Mouse (Mus musculus) hindbrain, embryonic 13.5 days (tissue): Measurements from ENCODE around the gene Ppp1r1b. TPM values are rescaled to one million over a fixed set of nuclear protein-coding genes. Genes with fewer than 3 reads are reported as not detected.
A peak's percentile ranks its signal among the peaks of the same experiment; 100 is the strongest.

Experiments
- ATAC-seq: fragments of 200-750 bp; cut with Nextera tagmentation; 2 replicates; pipeline ENCODE4 v1.8.0; 2017; ENCODE audit warnings: moderate TSS enrichment; ENCODE audit not compliant: low FRiP score
- H3K27ac ChIP-seq: fragments of 300-500 bp; sonication (generic); 2 replicates; pipeline ENCODE4 v1.5.1; 2015; ENCODE audit warnings: inconsistent platforms, mild to moderate bottlenecking, moderate library complexity
- H3K27me3 ChIP-seq: fragments of 300-500 bp; sonication (generic); 2 replicates; pipeline ENCODE4 v1.6.1; 2015; ENCODE audit warnings: mild to moderate bottlenecking, inconsistent platforms
- H3K36me3 ChIP-seq: fragments of 300-500 bp; sonication (generic); 2 replicates; pipeline ENCODE4 v1.6.1; 2015; ENCODE audit warnings: mild to moderate bottlenecking, inconsistent platforms
- H3K4me1 ChIP-seq: fragments of 300-500 bp; sonication (generic); replicated peaks from 2 replicates; pipeline ENCODE4 v1.6.1; 2015; ENCODE audit warnings: inconsistent platforms
- H3K4me2 ChIP-seq: fragments of 300-500 bp; sonication (generic); 2 replicates; pipeline ENCODE4 v1.6.1; 2015; ENCODE audit warnings: inconsistent platforms, mild to moderate bottlenecking, moderate library complexity
- H3K4me3 ChIP-seq: fragments of 300-500 bp; sonication (generic); 2 replicates; pipeline ENCODE4 v1.5.1; 2015; ENCODE audit warnings: mild to moderate bottlenecking, inconsistent platforms
- H3K9ac ChIP-seq: fragments of 300-500 bp; sonication (generic); 2 replicates; pipeline ENCODE4 v1.6.1; 2015; ENCODE audit warnings: mild to moderate bottlenecking, inconsistent platforms
- H3K9me3 ChIP-seq: fragments of 300-500 bp; sonication (generic); 2 replicates; pipeline ENCODE4 v1.6.1; 2016; ENCODE audit warnings: inconsistent platforms
- WGBS: fragments of 180-500 bp; shearing (Covaris S2); methylation state at CpG from one replicate; pipeline ENCODE4 v1.1.7; 2015; 5-methylcytosine and 5-hydroxymethylcytosine counted together
- polyA plus RNA-seq: library from polyadenylated mRNA; unstranded; fragments of >200 nt; fragmentation: Nextera tagmentation; extraction: Ambion mirVana; gene quantifications from 2 replicates; pipeline ENCODE4 v1.2.1, GENCODE M21; 2015

Ppp1r1b gene
- 1.1 and 2.4 TPM in 2 replicates for polyA plus RNA-seq

DNA sequence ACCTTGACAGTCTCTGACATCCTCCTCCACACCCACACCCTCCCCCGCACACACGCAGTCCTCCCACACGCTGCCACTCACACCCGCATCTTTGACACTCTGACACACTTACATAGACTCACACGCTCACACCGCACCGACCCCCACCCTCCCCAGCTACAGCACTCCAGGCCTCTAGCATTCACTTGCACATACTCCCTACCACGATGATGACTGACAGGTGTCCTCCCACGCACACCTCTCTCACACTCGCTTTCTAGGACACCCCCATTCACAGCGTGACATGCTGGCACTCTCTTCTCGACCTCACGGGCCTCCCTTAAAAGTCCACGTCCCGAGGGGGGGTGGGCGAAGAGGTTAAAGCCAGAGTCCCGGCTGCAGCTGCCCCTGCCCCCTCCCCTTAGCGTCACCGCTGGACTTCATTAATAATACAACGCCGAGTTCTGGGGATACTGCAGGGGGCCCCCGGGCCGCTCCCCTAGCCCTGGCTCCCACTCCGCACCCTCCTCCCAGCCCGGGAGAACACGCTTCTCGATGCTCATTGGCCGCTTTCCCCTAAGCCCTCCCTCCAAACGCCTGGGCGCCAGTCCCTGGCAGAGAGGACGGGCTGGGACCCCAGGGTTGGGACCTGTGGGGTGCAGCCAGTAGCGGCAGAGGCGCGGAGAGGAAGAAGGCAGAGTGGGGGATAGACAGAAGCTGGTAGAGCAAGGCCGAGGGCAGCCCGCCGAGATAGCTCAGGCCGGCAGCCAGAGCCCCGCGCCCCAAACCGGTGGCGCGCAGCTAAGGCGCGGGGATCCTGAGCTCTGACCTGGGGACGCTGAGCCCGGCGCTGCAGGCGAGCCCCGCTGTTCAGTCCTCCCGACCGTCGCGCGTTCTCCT is at the start of gene Ppp1r1b:
Gene Ppp1r1b (plus strand): TSS at position 322 of the 879 bp plus-strand sequence.
- Histone ChIP-seq H3K9me3 (no peaks in the 10 kb centered on the region), H3K4me1 (peaks cover 23% of the 10 kb centered on the region), H3K27ac (no peak within 1 kb of the TSS), H3K36me3 (no peaks in the 10 kb centered on the region), H3K9ac (peak within 1 kb of the TSS; percentile 70), H3K4me3 (peak within 1 kb of the TSS; percentile 51), H3K4me2 (peak within 1 kb of the TSS; percentile 92), H3K27me3 (peaks cover 94% of the 10 kb centered on the region)
- under 1% methylated on average over 54 of the region's 55 CpGs for WGBS
- peak; percentile 72 for ATAC-seq

DNA sequence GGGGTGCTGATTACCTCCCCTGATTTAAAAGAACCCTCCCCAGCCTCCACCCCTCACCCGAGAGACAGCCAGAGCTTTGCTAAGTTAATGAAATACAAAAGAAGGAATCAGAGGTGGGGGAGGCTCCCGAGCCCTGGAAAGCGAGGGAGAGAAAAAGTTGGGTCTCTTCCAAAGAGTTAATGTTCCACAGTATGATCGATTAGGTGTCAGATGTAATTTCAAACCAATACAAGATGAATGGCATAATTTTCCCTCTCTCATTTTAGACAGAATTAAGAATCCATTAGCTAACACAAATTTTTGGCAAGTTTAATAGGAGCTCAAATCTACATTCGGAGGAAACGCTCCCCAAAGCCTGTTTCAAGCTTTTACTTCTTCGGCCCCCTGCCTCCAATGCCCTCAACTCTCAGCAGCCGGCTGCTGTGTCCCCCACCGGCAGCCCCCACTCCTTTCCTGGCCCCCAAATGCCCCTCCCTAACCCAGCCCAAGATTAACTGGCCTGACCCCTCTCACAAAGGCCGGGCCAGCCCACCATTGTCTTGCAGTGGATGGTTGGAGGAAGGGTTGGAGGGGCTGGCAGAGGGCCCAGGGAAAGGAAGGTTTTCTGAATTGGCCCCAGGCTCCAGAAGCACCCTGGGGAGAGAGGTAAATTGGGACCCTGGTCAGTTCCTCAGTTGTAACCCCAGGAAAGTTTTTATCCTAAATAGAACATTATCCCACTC is 49.6 kb upstream of the Ppp1r1b start:
- peak overlapping the region; percentile 67 for H3K27ac ChIP-seq
- peaks cover 30% of the 10 kb centered on the region for H3K27me3 ChIP-seq
- H3K36me3 ChIP-seq: no peaks in the 10 kb centered on the region
- no peak overlapping the region for H3K9ac ChIP-seq
- no peaks in the 10 kb centered on the region for H3K9me3 ChIP-seq
- no peak for ATAC-seq
- H3K4me2 ChIP-seq: peak overlapping the region; percentile 33
- peaks cover 51% of the 10 kb centered on the region for H3K4me1 ChIP-seq
- H3K4me3 ChIP-seq: no peak overlapping the region
- 7% methylated on average over 10 of the region's 10 CpGs for WGBS

DNA sequence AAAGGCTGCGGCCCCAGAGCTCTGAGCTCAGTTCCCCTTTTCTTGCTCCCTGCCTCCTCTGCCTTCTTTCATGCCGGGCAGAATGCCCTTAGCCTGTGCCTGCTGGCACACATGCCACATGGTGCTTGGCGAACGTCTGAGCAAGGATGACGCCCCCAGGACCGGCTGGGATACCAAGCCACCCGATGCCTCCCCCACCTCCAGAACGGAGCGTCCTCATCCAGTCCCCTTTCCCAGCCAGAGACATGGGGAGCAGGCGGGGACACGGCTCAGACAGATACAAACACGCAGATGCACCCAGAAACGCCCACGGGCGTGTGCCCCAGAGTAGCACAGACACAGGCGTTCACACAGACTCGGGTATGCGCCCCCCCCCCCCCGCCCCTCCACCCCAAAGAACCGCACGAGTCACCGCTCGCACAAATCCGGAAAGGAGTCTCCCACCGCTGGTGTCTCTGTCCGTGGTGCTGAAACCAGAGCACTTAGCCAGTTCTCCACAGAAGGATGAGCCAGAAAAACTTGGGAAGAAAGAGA is 34.3 kb upstream of the Ppp1r1b start:
- peak overlapping the region; percentile 23; the same call in 1 of the 2 replicates for H3K4me2 ChIP-seq
- no peaks in the 10 kb centered on the region for H3K36me3 ChIP-seq
- H3K4me1 ChIP-seq: peaks cover 25% of the 10 kb centered on the region
- no peak for ATAC-seq
- no peak overlapping the region for H3K4me3 ChIP-seq
- WGBS: 2% methylated on average over 21 of the region's 26 CpGs
- no peak overlapping the region for H3K27ac ChIP-seq
- no peaks in the 10 kb centered on the region for H3K9me3 ChIP-seq
- H3K27me3 ChIP-seq: peaks cover 93% of the 10 kb centered on the region
- H3K9ac ChIP-seq: 0 out of 2 replicates have a peak overlapping the region, but pooled peaks have one; percentile 24

DNA sequence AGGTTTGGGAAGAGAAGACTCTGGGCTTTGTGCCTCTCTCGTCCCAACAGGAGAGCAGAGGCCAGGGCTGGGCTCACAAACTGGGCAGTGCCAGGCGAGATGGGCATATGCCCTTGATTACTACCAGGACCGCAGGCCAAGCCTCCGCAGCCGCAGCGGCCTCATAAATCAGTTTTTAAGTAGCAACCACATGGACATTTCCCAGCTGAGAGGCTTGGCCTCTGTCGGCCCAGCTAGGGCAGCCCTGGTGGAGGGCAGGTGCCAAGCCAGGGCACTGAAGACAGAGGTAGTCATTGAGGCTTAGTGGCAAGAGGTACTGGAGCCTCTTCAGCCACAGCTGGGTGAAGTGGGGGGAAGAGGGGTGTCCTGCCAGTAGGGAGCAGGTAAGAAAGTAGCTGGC is 30.7 kb upstream of the Ppp1r1b start:
- ATAC-seq: 0 out of 2 replicates have a peak, but pooled peaks have one; percentile 60
- Histone ChIP-seq H3K9me3 (no peaks in the 10 kb centered on the region), H3K27me3 (peaks cover 96% of the 10 kb centered on the region), H3K4me3 (no peak overlapping the region), H3K36me3 (no peaks in the 10 kb centered on the region), H3K9ac (no peak overlapping the region), H3K27ac (peak overlapping the region; percentile 72), H3K4me2 (0 out of 2 replicates have a peak overlapping the region, but pooled peaks have one; percentile 2), H3K4me1 (peaks cover 52% of the 10 kb centered on the region)
- WGBS: 2% methylated on average over 7 of the region's 7 CpGs

DNA sequence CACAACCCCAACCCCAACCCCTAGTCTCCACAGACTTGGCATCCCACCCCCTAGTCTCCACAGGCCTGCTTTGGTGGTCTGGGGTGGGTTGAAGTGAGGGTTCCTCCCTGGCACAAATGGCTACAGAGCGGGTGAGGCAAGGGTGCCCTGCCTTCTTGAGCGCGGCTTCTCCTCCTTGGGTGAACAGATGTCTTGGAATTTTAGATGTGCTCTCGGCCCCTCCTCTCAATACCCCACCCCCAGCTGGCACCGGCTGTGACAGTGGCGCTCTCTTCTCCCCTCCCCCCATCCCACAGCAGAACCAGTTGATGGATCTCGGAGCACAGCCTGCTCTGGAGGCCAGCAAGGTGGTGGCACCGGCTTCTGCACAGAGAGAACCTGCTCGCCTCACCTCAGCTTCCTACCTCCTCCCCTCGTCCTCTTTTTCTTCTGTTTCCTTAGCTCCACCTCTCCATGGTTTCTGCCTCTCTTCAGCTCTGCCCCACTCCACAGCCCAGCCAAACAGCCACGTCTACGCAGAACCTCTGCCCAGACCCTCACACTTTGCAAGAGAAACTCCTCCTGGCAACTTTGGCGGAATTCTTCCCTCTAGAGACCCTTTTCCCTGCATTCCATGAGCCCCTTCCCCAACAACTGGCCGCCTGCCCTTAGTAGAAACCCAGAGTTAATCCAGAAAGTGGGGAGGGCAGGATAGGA is 29.6 kb upstream of the Ppp1r1b start:
- Histone ChIP-seq H3K27me3 (peaks cover 98% of the 10 kb centered on the region), H3K4me3 (no peak overlapping the region), H3K4me1 (peaks cover 51% of the 10 kb centered on the region), H3K4me2 (no peak overlapping the region; the same call in 1 of the 2 replicates), H3K9ac (no peak overlapping the region), H3K36me3 (no peaks in the 10 kb centered on the region), H3K9me3 (no peaks in the 10 kb centered on the region), H3K27ac (peak overlapping the region; percentile 64)
- 0 out of 2 replicates have a peak, but pooled peaks have one; percentile 5 for ATAC-seq
- WGBS: under 1% methylated on average over 14 of the region's 14 CpGs

DNA sequence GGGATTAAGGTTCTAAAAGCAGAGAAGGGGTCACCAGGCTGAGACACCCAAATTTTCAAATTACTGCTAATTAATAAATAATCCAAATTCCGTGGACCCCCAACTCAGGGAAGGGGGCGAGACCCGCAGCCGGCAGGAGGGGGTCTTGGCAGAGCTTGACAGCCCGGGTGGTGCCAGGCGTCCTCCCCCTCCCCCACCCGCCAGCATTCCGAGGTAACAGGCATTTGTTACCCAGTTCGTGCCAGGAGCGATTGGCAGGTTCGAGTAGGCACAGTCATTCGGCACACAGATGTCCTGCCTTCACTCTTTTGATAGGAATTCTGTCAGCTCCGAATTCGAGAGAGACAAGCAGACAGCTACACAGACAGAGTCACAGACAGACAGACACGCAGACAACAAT is 29.1 kb upstream of the Ppp1r1b start:
- 3% methylated on average over 15 of the region's 15 CpGs for WGBS
- no peak for ATAC-seq

DNA sequence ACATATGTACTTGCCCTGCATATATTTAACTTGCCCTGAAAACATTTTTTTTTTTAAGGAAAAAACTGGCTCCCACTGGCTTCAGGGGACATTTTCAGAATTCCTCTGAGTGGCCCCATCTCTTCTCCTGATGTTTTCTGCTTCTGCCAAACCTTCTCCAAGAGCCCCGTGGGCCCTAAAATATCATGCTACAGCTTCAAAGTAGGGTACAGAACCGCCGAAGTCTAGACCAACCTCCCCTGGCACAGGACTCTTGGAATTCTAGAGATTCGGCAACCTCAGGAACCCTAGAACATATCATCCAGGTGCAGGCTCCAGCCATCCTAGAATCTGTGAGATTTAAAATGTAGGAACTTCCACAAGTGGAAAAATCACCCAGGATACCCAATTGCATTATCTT is 28.7 kb upstream of the Ppp1r1b start:
- Histone ChIP-seq H3K27ac (peak overlapping the region; percentile 44), H3K27me3 (peaks cover 98% of the 10 kb centered on the region), H3K9ac (no peak overlapping the region), H3K9me3 (no peaks in the 10 kb centered on the region), H3K4me1 (peaks cover 44% of the 10 kb centered on the region), H3K36me3 (no peaks in the 10 kb centered on the region), H3K4me2 (0 out of 2 replicates have a peak overlapping the region, but pooled peaks have one; percentile 2), H3K4me3 (no peak overlapping the region)
- no peak for ATAC-seq
- WGBS: 8% methylated on average over 4 of the region's 4 CpGs

More for the DNA sequence above, 29.1 kb upstream of the Ppp1r1b start:
- Histone ChIP-seq H3K27ac (peak overlapping the region; percentile 64), H3K4me3 (no peak overlapping the region), H3K9ac (no peak overlapping the region), H3K27me3 (peaks cover 98% of the 10 kb centered on the region), H3K9me3 (no peaks in the 10 kb centered on the region), H3K4me1 (peaks cover 45% of the 10 kb centered on the region), H3K4me2 (no peak overlapping the region), H3K36me3 (no peaks in the 10 kb centered on the region)

DNA sequence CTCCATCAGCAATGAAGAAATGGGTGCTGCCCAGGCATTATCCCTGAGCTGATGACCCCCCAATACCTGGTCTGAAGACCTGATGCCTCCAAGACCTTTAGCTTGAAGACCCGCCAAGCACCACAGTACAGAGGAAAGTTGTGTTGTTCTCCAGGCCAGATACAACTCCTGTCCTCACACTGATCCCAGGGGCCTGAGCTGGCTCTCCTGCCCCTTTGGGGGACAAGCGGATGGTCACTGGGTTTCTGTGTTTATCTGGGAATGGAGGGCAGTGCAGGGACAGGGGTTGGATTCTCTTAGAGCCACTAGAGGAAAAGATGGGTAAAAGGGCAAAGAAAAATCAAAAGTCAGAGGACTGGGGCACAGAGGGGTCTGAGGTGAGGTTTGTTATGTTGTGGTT is 28.3 kb upstream of the Ppp1r1b start:
- ATAC-seq: no peak
- Histone ChIP-seq H3K27me3 (peaks cover 98% of the 10 kb centered on the region), H3K9ac (no peak overlapping the region), H3K36me3 (no peaks in the 10 kb centered on the region), H3K27ac (peak overlapping the region; percentile 44), H3K9me3 (no peaks in the 10 kb centered on the region), H3K4me2 (0 out of 2 replicates have a peak overlapping the region, but pooled peaks have one; percentile 10), H3K4me3 (no peak overlapping the region), H3K4me1 (peaks cover 44% of the 10 kb centered on the region)
- 3% methylated on average over 2 of the region's 2 CpGs for WGBS

DNA sequence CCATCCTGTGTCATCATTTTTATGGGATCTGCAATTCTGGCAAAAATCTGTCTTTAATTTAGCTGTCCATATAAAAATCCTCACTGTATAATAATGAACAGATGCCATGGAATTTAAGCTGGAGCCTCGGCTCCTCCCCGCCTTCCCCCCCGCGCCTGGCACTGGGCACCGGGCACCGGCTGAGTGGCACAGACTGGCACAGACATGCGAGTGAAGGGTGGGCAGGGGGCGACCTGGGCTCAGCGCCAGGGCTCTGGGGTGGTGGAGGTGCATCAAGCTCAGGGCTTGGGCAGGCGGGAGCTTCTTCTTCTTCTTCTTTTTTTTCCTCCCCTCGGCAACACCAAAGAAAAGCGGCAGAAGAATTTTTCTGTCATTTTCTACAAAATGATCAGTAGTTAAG is 27.8 kb upstream of the Ppp1r1b start:
- Histone ChIP-seq H3K4me3 (no peak overlapping the region), H3K27ac (peak overlapping the region; percentile 80), H3K9ac (0 out of 2 replicates have a peak overlapping the region, but pooled peaks have one; percentile 24), H3K27me3 (peaks cover 98% of the 10 kb centered on the region), H3K4me2 (peak overlapping the region; percentile 40), H3K4me1 (peaks cover 44% of the 10 kb centered on the region), H3K9me3 (no peaks in the 10 kb centered on the region), H3K36me3 (no peaks in the 10 kb centered on the region)
- no peak for ATAC-seq
- 9% methylated on average over 12 of the region's 12 CpGs for WGBS

DNA sequence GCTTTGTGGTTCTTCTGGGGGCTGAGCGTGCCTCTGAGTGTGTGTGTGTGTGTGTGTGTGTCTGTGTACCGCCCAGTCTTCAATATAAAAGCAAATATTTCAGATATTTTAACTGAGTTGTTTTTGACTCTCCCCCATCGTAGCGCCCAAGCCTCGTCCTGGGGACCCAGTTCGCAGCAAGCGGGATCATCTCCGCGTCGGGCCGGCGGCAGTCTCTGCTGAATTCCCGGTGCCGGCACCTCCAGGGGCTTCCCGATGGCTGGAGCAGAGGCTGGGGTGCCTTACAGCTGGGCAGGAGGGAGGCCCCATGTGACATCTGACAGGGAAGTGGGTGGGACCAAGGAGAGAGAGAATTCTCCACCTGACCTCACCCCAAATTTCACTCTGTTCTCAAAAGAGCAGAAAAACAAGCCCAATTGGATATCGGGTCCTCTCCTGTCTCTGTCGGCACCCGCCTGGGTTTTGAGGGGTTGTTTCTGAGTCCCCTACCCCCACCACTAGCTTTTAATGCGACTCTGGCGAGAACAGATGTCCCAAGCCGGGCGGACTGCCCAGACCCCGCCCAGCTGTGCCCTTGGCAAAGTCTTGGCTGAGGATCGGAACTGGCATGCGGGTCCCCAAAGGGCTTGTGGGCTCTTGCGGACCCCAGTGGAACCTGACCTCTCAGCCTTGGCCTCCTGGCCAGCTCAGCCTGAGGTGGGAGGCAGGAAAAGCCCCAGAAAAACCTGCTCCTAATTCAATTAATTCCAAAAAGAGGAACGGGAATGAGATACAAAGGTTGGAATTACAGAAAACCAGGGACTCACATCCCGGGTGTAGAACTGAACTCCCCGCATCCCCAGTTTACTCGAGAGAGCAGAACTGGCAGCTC is 27.2 kb upstream of the Ppp1r1b start:
- H3K4me2 ChIP-seq: peak overlapping the region; percentile 40
- peak overlapping the region; percentile 11; the same call in 1 of the 2 replicates for H3K4me3 ChIP-seq
- WGBS: under 1% methylated on average over 30 of the region's 30 CpGs
- peaks cover 44% of the 10 kb centered on the region for H3K4me1 ChIP-seq
- no peaks in the 10 kb centered on the region for H3K9me3 ChIP-seq
- 0 out of 2 replicates have a peak overlapping the region, but pooled peaks have one; percentile 24 for H3K9ac ChIP-seq
- no peaks in the 10 kb centered on the region for H3K36me3 ChIP-seq
- peaks cover 98% of the 10 kb centered on the region for H3K27me3 ChIP-seq
- peak overlapping the region; percentile 80 for H3K27ac ChIP-seq
- 0 out of 2 replicates have a peak, but pooled peaks have one; percentile 34 for ATAC-seq

DNA sequence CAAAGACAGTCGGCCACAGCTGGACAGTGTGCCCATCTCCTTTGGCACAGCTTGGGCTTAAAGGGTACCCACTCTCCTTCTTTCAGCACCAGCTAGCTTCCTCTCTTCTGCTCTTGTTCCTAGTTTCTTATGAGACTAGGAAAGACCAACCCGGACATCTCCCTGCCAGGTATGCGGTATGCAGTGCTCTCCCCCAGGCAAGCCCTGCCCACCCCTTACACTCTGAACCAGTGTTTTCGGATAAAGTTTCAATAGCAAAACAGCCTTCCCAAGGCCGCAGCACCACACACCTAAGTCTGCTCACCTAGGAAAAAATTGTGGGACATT is 26.6 kb upstream of the Ppp1r1b start:
- Histone ChIP-seq H3K36me3 (no peaks in the 10 kb centered on the region), H3K27ac (peak overlapping the region; percentile 80), H3K9ac (no peak overlapping the region), H3K4me3 (no peak overlapping the region), H3K4me2 (no peak overlapping the region), H3K27me3 (peaks cover 98% of the 10 kb centered on the region), H3K9me3 (no peaks in the 10 kb centered on the region), H3K4me1 (peaks cover 44% of the 10 kb centered on the region)
- 7% methylated on average over 5 of the region's 5 CpGs for WGBS
- ATAC-seq: no peak
